Mouse (Mus musculus): ENCODE data around the gene Mansc1. TPM values are rescaled to one million over a fixed set of nuclear protein-coding genes. Genes with fewer than 3 reads are reported as not detected.
A peak's percentile ranks its signal among the peaks of the same experiment; 100 is the strongest.
"Not testable (repeated sequence)": the region's sequence is repeated elsewhere in the genome, so short reads cannot be mapped to it uniquely, and the experiment has no call there.

Mansc1 gene
- total RNA-seq (2014; fragmentation: Nextera tagmentation) (0.20 TPM in 1 of 2 replicates, not detected in the other), total RNA-seq (2017) (0.28 and 1.5 TPM in 2 replicates)

DNA sequence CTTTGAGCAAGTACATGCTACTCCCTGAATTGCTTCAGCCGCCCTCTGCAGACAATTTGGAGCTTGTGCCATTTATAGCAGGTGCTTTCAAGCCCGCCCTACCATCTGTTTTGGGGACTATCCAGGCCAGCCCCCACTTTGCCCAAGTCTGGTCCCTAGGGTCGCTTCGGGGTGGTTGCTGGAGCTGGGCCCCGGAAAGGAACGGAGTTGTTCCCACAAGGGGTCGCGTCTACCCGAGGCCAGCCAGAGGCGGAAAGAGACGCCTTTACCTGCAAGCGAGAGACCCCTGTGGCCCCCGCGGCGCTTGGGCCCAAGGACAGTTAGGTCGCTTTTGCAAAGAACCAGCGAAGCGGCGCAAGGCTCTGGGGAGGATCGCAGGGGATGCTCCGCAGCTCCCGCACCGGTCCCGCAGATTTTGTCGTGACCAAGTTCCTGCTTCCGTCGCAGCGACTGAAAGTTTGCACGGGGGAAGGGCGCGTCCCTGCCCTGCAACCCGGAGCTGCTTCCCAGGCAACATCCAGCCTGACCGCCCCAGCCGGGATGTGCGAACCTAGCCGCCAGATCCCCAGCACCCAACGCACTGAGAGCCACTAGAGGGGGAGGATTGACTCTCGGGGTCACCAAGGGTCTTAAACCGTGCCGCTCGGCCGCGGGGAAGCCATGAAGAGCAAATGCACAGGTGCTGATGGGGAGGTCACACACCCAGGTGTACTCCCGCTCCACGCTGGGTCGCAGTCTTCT lies at the start of gene Mansc1:
Gene Mansc1 (minus strand): TSS at position 542 of the 741 bp plus-strand sequence.
- ATAC-seq (replicated peaks; ENCODE audit: low FRiP score, low TSS enrichment, poor library complexity, severe bottlenecking), result peak; percentile 65

GRCm38 (mm10) chr6:134679330-134679729 lies 47.0 kb upstream of the Mansc1 start:
- not testable (repeated sequence) for ATAC-seq (replicated peaks; ENCODE audit: low FRiP score, low TSS enrichment, poor library complexity, severe bottlenecking)

DNA sequence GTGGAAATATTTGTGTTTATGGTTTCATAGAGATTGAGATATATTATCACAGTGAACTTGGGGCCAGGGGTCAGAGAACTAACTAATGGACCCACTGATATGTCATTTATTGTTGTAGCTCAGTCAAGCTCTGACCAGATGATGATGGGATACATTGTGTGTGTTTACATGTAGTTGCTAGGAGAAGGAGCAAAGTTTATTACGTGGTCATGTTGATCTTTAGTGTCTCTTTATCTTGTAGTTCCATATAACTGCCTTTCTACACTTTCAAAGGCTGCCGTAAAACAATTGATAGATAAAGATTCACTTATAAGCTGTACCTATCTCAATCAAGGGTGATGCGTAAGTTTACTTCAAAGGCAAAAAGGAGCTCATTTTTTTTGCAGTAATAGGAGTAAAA lies 45.7 kb upstream of the Mansc1 start:
- ATAC-seq (replicated peaks; ENCODE audit: low FRiP score, low TSS enrichment, poor library complexity, severe bottlenecking), result peak; percentile 98

DNA sequence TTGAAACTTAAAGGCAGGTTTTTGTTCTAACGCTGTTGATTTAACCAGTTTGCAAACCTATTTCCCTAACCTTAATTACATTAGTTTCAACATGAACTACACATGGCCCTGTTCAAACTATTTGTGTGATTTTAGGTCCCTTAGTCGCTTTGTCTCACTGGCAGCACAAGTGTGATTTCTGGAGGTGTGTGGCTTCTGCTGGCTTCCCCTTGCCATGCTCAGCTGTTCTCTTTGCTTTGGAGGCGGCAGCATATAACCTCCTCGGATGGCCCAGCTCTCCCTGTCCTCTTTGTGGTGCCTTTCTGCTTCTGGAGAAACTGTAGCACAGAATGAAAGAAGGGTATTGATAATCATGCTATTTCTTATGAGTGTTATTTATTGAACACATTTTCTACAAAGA lies 45.2 kb upstream of the Mansc1 start:
- ATAC-seq (replicated peaks; ENCODE audit: low FRiP score, low TSS enrichment, poor library complexity, severe bottlenecking), result no peak

DNA sequence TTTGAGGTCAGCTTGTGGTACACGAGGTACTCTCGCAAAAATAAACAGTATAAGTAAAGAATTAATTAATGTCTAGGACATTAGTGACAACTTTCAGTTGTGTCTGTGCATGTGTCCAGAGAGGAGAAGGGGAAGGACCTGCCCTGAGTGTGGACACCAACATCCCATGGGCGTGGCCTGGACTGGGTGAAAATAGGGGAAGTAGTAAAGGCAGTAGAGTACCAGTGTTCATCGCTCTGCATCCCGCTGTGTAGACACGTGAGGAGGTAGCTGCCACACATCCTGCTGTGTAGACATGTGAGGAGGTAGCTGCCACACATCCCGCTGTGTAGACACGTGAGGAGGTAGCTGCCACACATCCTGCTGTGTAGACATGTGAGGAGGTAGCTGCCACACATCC lies 41.4 kb upstream of the Mansc1 start:
- not testable (repeated sequence) for ATAC-seq (replicated peaks; ENCODE audit: low FRiP score, low TSS enrichment, poor library complexity, severe bottlenecking)

DNA sequence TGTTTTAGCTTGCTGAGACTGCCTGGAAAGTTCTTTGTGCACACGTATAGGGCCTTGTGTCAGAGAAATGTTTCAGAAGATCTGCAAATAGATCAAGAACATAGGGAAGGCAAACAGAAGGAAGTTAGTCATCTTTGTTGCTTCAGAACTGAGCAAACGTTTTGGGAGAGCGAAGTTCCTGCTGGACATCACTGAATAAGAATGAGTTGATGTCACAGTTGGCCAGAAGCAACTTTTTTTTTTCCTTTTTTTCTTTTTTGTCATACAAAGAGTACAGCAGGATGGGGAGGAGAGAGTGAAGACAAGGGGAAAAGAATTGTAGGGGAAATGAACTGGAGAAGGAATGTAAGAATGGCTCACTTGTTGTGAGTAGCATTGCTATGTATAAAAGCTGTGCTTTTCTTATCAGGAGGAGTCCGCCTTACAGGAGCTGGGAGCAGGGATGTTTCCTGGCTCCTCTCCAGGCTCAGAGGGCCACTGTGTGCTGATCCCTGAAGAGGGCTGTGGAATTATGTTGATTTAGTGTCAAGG lies 38.7 kb upstream of the Mansc1 start:
- peak; percentile 50 for ATAC-seq (replicated peaks; ENCODE audit: low FRiP score, low TSS enrichment, poor library complexity, severe bottlenecking)

DNA sequence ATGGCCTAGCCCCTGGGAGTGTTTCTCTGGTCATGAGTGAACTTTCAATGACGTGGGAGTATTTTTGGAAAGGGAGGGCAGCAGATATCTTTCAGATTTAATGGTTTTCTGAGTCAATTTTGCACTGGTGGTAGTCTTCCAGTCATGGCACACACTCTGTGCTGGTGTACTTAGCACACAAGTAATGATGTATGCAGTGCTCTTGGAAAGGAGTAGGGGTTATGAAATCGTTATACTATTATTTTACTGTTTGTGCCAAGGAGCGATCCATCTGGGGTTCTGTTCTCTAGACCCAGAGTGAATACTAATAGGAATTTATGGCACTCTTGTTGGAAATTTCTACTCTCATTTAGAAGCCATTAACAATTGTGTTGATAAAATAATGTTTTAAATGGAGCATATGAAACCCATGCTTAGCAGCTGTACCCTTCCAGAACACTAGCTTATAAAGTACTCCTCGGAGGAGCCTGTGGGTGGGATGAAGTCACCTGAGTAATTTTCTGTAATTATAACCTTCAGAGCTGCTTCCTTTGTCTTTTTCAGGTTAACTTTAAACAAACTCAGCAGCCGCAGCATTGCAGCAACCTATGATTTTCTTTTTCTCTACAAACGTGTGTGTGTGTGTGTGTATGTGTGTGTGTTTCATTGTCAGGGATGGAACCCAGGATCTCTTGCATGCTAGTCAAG lies 37.0 kb upstream of the Mansc1 start:
- ATAC-seq (replicated peaks; ENCODE audit: low FRiP score, low TSS enrichment, poor library complexity, severe bottlenecking), result no peak

- peak; percentile 74 for ATAC-seq (replicated peaks; ENCODE audit: low FRiP score, low TSS enrichment, poor library complexity, severe bottlenecking)
These were observed 36.2 kb upstream of the Mansc1 start for GRCm38 (mm10) chr6:134668519-134668918.

DNA sequence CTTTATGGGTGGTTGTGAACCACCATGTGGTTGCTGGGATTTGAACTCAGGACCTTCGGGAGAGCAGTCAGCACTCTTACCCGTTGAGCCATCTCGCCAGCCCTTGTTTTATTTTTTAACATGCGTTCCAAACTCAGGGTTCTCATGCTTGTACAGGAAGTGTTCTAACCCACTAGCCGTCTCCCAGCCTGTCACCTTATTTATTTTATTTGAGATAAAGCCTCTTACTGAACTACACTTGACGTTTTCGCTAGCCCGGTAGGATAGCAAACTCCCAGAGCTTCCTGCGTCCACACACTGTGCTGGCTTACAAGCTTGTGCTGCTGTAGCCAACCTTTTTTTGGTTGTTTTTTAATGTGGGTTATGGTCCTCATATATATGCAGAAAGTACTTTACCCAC lies 33.5 kb upstream of the Mansc1 start:
- no peak for ATAC-seq (replicated peaks; ENCODE audit: low FRiP score, low TSS enrichment, poor library complexity, severe bottlenecking)

DNA sequence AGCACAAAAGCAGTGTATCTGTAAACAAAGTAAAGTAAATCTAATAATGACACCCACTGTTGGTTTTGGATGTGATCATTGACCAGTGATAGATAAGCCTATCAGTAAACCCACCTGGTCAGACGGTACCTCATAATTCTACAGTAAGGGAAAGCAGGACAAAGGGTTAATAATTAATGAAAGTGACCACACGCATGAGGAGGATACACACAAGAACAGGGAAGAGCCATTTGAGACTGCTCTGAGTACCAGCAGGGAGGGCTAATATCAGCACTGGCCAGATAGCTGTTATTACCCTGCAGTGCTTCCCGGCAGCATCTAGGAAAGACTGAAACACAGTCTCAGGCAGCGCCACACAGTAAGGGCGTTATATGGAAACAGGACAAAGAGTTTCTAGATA lies 32.3 kb upstream of the Mansc1 start:
- ATAC-seq (replicated peaks; ENCODE audit: low FRiP score, low TSS enrichment, poor library complexity, severe bottlenecking), result peak; percentile 58

GRCm38 (mm10) chr6:134660714-134661406 lies 28.6 kb upstream of the Mansc1 start:
- ATAC-seq (replicated peaks; ENCODE audit: low FRiP score, low TSS enrichment, poor library complexity, severe bottlenecking), result peak; percentile 89

DNA sequence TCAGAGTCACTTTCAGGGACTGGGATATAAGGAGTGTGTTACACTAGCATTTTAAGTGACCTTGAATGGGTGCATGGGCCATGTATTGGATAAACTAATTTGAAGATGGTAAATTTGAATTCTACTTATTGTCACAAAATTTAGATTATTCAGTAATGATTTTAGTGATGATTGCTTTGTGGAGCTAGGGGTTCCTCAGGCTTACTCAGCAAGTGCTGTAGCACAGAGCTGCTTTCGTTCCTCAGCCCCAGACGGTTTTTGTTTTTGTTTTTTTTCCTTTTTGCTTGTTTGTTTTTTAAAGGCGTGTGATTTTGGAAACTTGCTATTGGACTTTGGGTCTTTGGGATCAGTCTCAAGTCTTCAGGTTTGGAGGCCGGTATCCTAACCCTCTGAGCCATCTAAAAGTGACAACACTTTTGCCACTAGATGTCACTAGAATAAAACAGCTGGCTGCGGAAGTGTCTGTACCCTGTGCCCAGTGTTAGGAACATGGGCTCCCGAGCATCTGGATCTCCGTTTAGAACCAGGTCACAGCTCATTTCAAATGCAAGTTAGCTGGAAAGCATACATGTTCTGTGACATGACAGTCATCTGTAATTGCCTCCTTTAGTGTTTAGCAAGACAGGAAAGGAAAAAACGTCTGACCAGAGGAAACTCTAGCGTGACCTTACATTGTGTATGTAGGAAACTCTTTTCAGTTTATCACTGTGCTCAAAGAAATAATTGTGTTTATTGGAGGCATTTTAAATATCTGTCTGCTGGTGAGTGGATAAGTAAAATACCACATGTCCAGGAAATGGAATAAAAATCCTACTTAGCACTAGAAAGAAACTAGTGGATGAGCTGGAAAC lies 27.0 kb upstream of the Mansc1 start:
- peak; percentile 76 for ATAC-seq (replicated peaks; ENCODE audit: low FRiP score, low TSS enrichment, poor library complexity, severe bottlenecking)

DNA sequence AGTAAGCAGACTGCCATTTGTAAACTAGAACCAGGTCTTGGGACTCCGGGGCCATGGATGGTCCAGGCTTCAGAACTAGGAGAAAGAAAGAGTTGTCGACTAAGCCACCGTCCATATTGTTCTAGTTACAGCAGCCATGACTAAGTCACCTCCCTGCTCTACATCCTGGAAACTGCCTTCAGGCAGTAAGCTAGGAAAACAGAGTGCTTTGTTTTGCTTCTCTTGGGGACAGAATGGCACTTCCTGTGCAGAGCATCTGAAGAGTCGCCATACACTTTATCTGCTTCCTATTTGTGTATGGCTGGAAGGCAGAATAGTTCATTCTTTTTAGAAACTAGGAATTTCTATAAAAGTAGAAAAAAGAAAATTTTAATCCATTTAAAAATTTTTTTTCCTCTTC lies 24.2 kb upstream of the Mansc1 start:
- ATAC-seq (replicated peaks; ENCODE audit: low FRiP score, low TSS enrichment, poor library complexity, severe bottlenecking), result no peak

- ATAC-seq (replicated peaks; ENCODE audit: low FRiP score, low TSS enrichment, poor library complexity, severe bottlenecking), result no peak
These were observed 16.1 kb upstream of the Mansc1 start for GRCm38 (mm10) chr6:134648356-134648755.

DNA sequence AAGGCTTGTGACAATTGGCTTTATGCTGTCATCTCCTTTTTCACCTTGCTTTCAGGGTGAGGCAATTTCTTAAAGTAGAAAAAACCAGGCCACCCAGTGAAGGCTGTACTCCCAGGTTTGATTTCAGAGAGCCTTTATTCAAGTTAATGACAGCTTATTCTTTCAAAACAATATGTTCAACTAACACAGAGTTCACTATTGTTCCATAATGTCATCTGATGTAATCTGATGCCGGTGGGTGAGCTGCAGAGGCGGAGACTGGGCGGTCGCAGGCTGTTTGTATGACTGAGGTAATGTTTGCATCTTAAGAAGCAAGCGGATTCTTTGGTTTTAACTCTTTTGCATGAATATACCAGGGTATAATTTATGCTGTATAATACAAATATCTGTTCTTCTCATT lies 15.3 kb upstream of the Mansc1 start:
- no peak for ATAC-seq (replicated peaks; ENCODE audit: low FRiP score, low TSS enrichment, poor library complexity, severe bottlenecking)

DNA sequence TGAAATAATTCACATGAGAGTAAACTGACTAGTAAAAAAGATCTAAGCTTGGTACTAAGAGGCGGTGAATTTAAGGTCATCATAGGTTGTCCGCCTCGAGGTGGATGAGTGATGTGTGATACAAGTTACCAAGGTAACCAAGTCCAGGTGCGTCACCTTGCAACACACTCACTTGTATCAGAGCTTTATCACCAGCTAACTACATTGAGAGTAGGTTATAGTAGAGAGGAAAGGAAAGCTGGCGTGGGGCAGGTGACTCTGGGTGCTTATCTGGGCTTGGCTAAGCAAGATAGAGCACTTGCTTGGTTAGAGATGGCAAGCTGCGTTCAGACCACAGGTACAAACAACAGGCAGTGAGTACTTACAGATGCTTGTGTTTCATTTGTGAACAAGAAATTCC lies 14.5 kb upstream of the Mansc1 start:
- ATAC-seq (replicated peaks; ENCODE audit: low FRiP score, low TSS enrichment, poor library complexity, severe bottlenecking), result no peak

DNA sequence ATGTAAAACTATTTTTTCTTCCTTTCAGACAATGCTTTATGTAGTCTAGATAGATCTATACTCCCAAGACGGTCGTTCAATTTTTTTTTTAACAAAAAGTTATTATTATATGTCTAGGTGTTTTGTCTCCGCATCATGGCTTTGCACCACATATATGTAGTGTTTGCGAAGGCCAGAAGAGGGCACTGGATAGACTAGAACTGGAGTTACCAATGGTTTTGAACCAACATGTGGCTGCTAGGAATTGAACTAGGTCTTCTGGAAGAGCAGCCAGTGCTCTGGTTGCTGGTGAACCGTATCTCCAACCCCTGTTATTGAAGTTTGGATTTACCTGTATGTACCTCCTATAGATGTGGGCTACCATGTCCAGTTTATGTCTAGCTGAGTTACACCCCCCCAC lies 11.0 kb upstream of the Mansc1 start:
- ATAC-seq (replicated peaks; ENCODE audit: low FRiP score, low TSS enrichment, poor library complexity, severe bottlenecking), result no peak

DNA sequence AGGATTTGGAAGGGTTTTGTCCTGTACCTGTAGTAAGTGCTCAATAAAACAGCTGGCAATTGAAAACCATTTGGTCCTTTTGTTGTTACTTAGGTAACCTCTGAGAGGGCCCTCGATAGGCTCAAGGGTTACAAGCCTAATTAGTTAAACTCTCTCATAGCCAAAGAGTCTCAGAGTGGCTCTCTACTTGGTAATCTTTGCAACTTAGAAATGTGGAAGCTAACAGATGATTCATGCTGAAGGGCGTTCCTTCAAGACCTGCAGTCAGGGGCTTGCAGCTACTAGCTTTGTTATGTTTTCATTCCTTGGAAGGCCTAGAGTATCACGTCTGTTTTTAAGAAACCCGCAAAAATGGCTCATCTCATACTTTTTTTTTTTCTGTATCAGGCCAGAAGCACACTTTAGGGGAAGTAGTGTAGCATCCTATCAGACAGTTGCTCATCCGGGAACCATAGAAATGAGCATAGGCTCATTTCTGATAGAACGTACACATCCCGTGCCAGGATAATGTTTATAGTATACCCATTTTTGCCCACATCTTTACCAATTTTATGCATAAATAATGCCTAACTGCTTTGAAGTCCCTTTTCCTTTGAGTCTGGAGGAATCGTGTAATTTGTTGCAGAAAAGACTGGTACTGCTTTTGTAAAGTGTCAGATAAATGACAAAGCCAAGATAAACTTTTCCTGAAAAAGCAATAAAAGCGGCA lies 9.6 kb upstream of the Mansc1 start:
- ATAC-seq (replicated peaks; ENCODE audit: low FRiP score, low TSS enrichment, poor library complexity, severe bottlenecking), result no peak; the same call in 1 of the 2 replicates

All from megakaryocyte-erythroid progenitor cell, adult 5-6 weeks (primary cell).